Mouse (Mus musculus) neural tube, embryonic 12.5 days (tissue): ENCODE data around the gene Vgll4. TPM values are rescaled to one million over a fixed set of nuclear protein-coding genes. Genes with fewer than 3 reads are reported as not detected.

ENCODE experiments used
- ATAC-seq: fragments of 200-750 bp; cut with Nextera tagmentation; 2 replicates; pipeline ENCODE4 v1.8.0; 2017; ENCODE audit warnings: low read depth, mild to moderate bottlenecking, moderate TSS enrichment, moderate library complexity; ENCODE audit not compliant: low FRiP score
- H3K27ac ChIP-seq: fragments of 300-500 bp; sonication (generic); 2 replicates; pipeline ENCODE4 v1.5.1; 2016
- H3K27me3 ChIP-seq: fragments of 300-500 bp; sonication (generic); replicated peaks from 2 replicates; pipeline ENCODE4 v1.6.1; 2016; ENCODE audit warnings: mild to moderate bottlenecking
- H3K36me3 ChIP-seq: fragments of 300-500 bp; sonication (generic); 2 replicates; pipeline ENCODE4 v1.6.1; 2016; ENCODE audit warnings: mild to moderate bottlenecking
- H3K4me1 ChIP-seq: fragments of 300-500 bp; sonication (generic); 2 replicates; pipeline ENCODE4 v1.6.1; 2016
- H3K4me2 ChIP-seq: fragments of 300-500 bp; sonication (generic); replicated peaks from 2 replicates; pipeline ENCODE4 v1.6.1; 2016; ENCODE audit warnings: mild to moderate bottlenecking
- H3K4me3 ChIP-seq: fragments of 300-500 bp; sonication (generic); 2 replicates; pipeline ENCODE4 v1.5.1; 2016
- H3K9ac ChIP-seq: fragments of 300-500 bp; sonication (generic); 2 replicates; pipeline ENCODE4 v1.6.1; 2016; ENCODE audit warnings: mild to moderate bottlenecking
- H3K9me3 ChIP-seq: fragments of 300-500 bp; sonication (generic); 2 replicates; pipeline ENCODE4 v1.6.1; 2016; ENCODE audit warnings: mild to moderate bottlenecking
- WGBS: fragments of 180-500 bp; shearing (Covaris S2); methylation state at CpG from one replicate; pipeline ENCODE4 v1.1.7; 2016; 5-methylcytosine and 5-hydroxymethylcytosine counted together
- polyA plus RNA-seq: library from polyadenylated mRNA; unstranded; fragments of >200 nt; fragmentation: Nextera tagmentation; extraction: Ambion mirVana; gene quantifications from 2 replicates; pipeline ENCODE4 v1.2.1, GENCODE M21; 2016

Vgll4 gene
- polyA plus RNA-seq, 1 experiment from 2014 or later: 81.7 TPM

- ATAC-seq: no peak
- Histone ChIP-seq H3K4me1 (peaks cover 40% of the 10 kb centered on the region), H3K27ac (no peak overlapping the region), H3K36me3 (peaks cover 16% of the 10 kb centered on the region), H3K27me3 (no peaks in the 10 kb centered on the region), H3K9ac (no peak overlapping the region), H3K9me3 (no peaks in the 10 kb centered on the region), H3K4me2 (no peak overlapping the region), H3K4me3 (no peak overlapping the region)
- 81% methylated on average over 3 of the region's 3 CpGs for WGBS
These were observed 114.2 kb downstream of the Vgll4 start for GRCm38 (mm10) chr6:114855644-114856043.

GRCm38 (mm10) chr6:114854368-114854767 is 115.4 kb downstream of the Vgll4 start:
- H3K9me3 ChIP-seq: no peaks in the 10 kb centered on the region
- no peak for ATAC-seq
- no peak overlapping the region for H3K27ac ChIP-seq
- 0 out of 2 replicates have a peak overlapping the region, but pooled peaks have one; percentile 29 for H3K9ac ChIP-seq
- H3K27me3 ChIP-seq: no peaks in the 10 kb centered on the region
- peaks cover 7% of the 10 kb centered on the region; the same call in 1 of the 2 replicates for H3K36me3 ChIP-seq
- peaks cover 40% of the 10 kb centered on the region for H3K4me1 ChIP-seq
- H3K4me2 ChIP-seq: no peak overlapping the region
- H3K4me3 ChIP-seq: no peak overlapping the region
- 72% methylated on average over 2 of the region's 2 CpGs for WGBS

- Histone ChIP-seq H3K27me3 (no peaks in the 10 kb centered on the region), H3K4me3 (no peak overlapping the region), H3K9ac (no peak overlapping the region), H3K27ac (no peak overlapping the region), H3K4me2 (no peak overlapping the region), H3K9me3 (no peaks in the 10 kb centered on the region), H3K36me3 (no peaks in the 10 kb centered on the region), H3K4me1 (peaks cover 48% of the 10 kb centered on the region)
- ATAC-seq: peak; percentile 60; the same call in 1 of the 2 replicates
- 33% methylated on average over 3 of the region's 3 CpGs for WGBS
These were observed 117.1 kb downstream of the Vgll4 start for GRCm38 (mm10) chr6:114852739-114853138.

GRCm38 (mm10) chr6:114851688-114852087 is 118.1 kb downstream of the Vgll4 start:
- no peaks in the 10 kb centered on the region for H3K36me3 ChIP-seq
- no peak for ATAC-seq
- H3K9me3 ChIP-seq: no peaks in the 10 kb centered on the region
- H3K4me2 ChIP-seq: no peak overlapping the region
- no peak overlapping the region for H3K27ac ChIP-seq
- H3K9ac ChIP-seq: no peak overlapping the region
- WGBS: 25% methylated on average over 7 of the region's 7 CpGs
- H3K4me1 ChIP-seq: peaks cover 52% of the 10 kb centered on the region
- H3K27me3 ChIP-seq: no peaks in the 10 kb centered on the region
- no peak overlapping the region for H3K4me3 ChIP-seq

- H3K4me2 ChIP-seq: no peak overlapping the region
- H3K36me3 ChIP-seq: no peaks in the 10 kb centered on the region
- 88% methylated on average over 8 of the region's 8 CpGs for WGBS
- no peaks in the 10 kb centered on the region for H3K9me3 ChIP-seq
- H3K27ac ChIP-seq: no peak overlapping the region
- no peaks in the 10 kb centered on the region for H3K27me3 ChIP-seq
- no peak overlapping the region for H3K4me3 ChIP-seq
- ATAC-seq: no peak
- peaks cover 57% of the 10 kb centered on the region for H3K4me1 ChIP-seq
- no peak overlapping the region for H3K9ac ChIP-seq
These were observed 120.0 kb downstream of the Vgll4 start for GRCm38 (mm10) chr6:114849787-114850186.

- no peak overlapping the region for H3K27ac ChIP-seq
- H3K36me3 ChIP-seq: no peaks in the 10 kb centered on the region
- no peak overlapping the region for H3K4me2 ChIP-seq
- WGBS: 62% methylated on average over 7 of the region's 7 CpGs
- no peak for ATAC-seq
- H3K27me3 ChIP-seq: no peaks in the 10 kb centered on the region
- no peak overlapping the region for H3K4me3 ChIP-seq
- no peak overlapping the region for H3K9ac ChIP-seq
- H3K4me1 ChIP-seq: peaks cover 47% of the 10 kb centered on the region
- no peaks in the 10 kb centered on the region for H3K9me3 ChIP-seq
These were observed 121.0 kb downstream of the Vgll4 start for GRCm38 (mm10) chr6:114848761-114849160.

GRCm38 (mm10) chr6:114847582-114848174 is 122.1 kb downstream of the Vgll4 start:
- H3K4me2 ChIP-seq: no peak overlapping the region
- no peak overlapping the region for H3K9ac ChIP-seq
- H3K9me3 ChIP-seq: no peaks in the 10 kb centered on the region
- no peaks in the 10 kb centered on the region for H3K36me3 ChIP-seq
- 81% methylated on average over 12 of the region's 12 CpGs for WGBS
- peaks cover 40% of the 10 kb centered on the region for H3K4me1 ChIP-seq
- no peak for ATAC-seq
- no peak overlapping the region for H3K27ac ChIP-seq
- no peaks in the 10 kb centered on the region for H3K27me3 ChIP-seq
- H3K4me3 ChIP-seq: no peak overlapping the region

- Histone ChIP-seq H3K4me2 (no peak overlapping the region; the same call in 1 of the 2 replicates), H3K27ac (peak overlapping the region; percentile 29; the same call in 1 of the 2 replicates), H3K36me3 (no peaks in the 10 kb centered on the region), H3K27me3 (no peaks in the 10 kb centered on the region), H3K4me1 (peaks cover 39% of the 10 kb centered on the region), H3K9me3 (no peaks in the 10 kb centered on the region), H3K9ac (no peak overlapping the region), H3K4me3 (no peak overlapping the region)
- WGBS: 16% methylated on average over 4 of the region's 4 CpGs
- ATAC-seq: peak; percentile 67
These were observed 123.5 kb downstream of the Vgll4 start for GRCm38 (mm10) chr6:114846153-114846772.

GRCm38 (mm10) chr6:114842863-114843262 is 126.9 kb downstream of the Vgll4 start:
- H3K4me2 ChIP-seq: no peak overlapping the region
- 93% methylated on average over 2 of the region's 2 CpGs for WGBS
- no peak overlapping the region for H3K27ac ChIP-seq
- no peak overlapping the region for H3K4me3 ChIP-seq
- peaks cover 40% of the 10 kb centered on the region for H3K4me1 ChIP-seq
- H3K9ac ChIP-seq: no peak overlapping the region
- no peaks in the 10 kb centered on the region for H3K36me3 ChIP-seq
- no peaks in the 10 kb centered on the region for H3K27me3 ChIP-seq
- no peak for ATAC-seq
- H3K9me3 ChIP-seq: no peaks in the 10 kb centered on the region

GRCm38 (mm10) chr6:114842131-114842530 is 127.7 kb downstream of the Vgll4 start:
- 17% methylated on average over 3 of the region's 3 CpGs for WGBS
- no peak for ATAC-seq
- H3K27ac ChIP-seq: no peak overlapping the region
- no peaks in the 10 kb centered on the region for H3K9me3 ChIP-seq
- no peaks in the 10 kb centered on the region for H3K27me3 ChIP-seq
- no peak overlapping the region for H3K4me2 ChIP-seq
- peaks cover 40% of the 10 kb centered on the region for H3K4me1 ChIP-seq
- H3K36me3 ChIP-seq: no peaks in the 10 kb centered on the region
- no peak overlapping the region for H3K9ac ChIP-seq
- H3K4me3 ChIP-seq: no peak overlapping the region

GRCm38 (mm10) chr6:114840012-114840411 is 129.8 kb downstream of the Vgll4 start:
- Histone ChIP-seq H3K27ac (no peak overlapping the region), H3K4me1 (peaks cover 43% of the 10 kb centered on the region), H3K27me3 (no peaks in the 10 kb centered on the region), H3K4me2 (no peak overlapping the region), H3K36me3 (no peaks in the 10 kb centered on the region), H3K4me3 (no peak overlapping the region), H3K9ac (no peak overlapping the region), H3K9me3 (no peaks in the 10 kb centered on the region)
- ATAC-seq: no peak
- 92% methylated on average over 7 of the region's 7 CpGs for WGBS

GRCm38 (mm10) chr6:114838872-114839271 is 130.9 kb downstream of the Vgll4 start:
- Histone ChIP-seq H3K9ac (no peak overlapping the region), H3K4me1 (peaks cover 54% of the 10 kb centered on the region)
- WGBS: 90% methylated on average over 4 of the region's 4 CpGs

GRCm38 (mm10) chr6:114836433-114836832 is 133.4 kb downstream of the Vgll4 start:
- Histone ChIP-seq H3K4me2 (no peak overlapping the region), H3K4me3 (no peak overlapping the region), H3K27ac (no peak overlapping the region), H3K27me3 (no peaks in the 10 kb centered on the region), H3K9me3 (no peaks in the 10 kb centered on the region), H3K36me3 (no peaks in the 10 kb centered on the region), H3K4me1 (peaks cover 51% of the 10 kb centered on the region), H3K9ac (no peak overlapping the region)
- peak; percentile 54; the same call in 1 of the 2 replicates for ATAC-seq
- 55% methylated on average over 3 of the region's 3 CpGs for WGBS

More at GRCm38 (mm10) chr6:114838872-114839271, 130.9 kb downstream of the Vgll4 start:
- no peaks in the 10 kb centered on the region for H3K9me3 ChIP-seq
- H3K4me3 ChIP-seq: no peak overlapping the region
- no peak for ATAC-seq
- no peak overlapping the region for H3K27ac ChIP-seq
- no peak overlapping the region for H3K4me2 ChIP-seq
- H3K27me3 ChIP-seq: no peaks in the 10 kb centered on the region
- H3K36me3 ChIP-seq: no peaks in the 10 kb centered on the region
